Mouse (Mus musculus): Measurements from ENCODE around the gene Abcc12. TPM values are rescaled to one million over a fixed set of nuclear protein-coding genes. Genes with fewer than 3 reads are reported as not detected.

The Abcc12 gene
- polyA plus RNA-seq (2015; fragmentation: Nextera tagmentation; extraction: Ambion mirVana): not detected in 2 replicates

DNA sequence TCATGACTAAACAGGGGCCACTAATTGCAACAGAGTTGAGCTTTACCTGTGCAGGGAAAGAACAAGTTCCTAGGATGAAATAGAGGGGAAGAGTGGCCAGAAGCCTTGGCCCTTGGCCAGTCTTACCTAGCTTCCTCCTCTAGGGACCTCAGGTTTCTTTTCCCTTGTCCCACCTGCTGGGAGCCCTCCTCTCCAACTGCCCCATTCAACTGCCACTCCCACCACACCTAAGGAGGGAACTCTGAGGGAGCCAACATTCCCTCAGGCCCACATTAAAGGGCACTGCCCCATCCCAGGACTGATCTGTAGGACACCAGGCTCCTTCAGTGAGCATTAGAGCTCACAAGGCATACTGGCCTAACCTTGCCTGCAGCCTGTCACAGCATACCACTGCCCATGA is at the start of gene Abcc12:
Abcc12 (minus strand) TSS at position 229 of the 400 bp plus-strand sequence.
- no peak within 1 kb of the TSS for H3K4me3 ChIP-seq (ENCODE audit: low read depth, low read length)
- H3K4me2 ChIP-seq (ENCODE audit: low read depth, low read length): no peak within 1 kb of the TSS
- H3K36me3 ChIP-seq (ENCODE audit: control insufficient read depth, insufficient read depth): no peaks in the 10 kb centered on the region
- no peak for ATAC-seq (ENCODE audit: low read depth)
- H3K4me1 ChIP-seq (ENCODE audit: control insufficient read depth, low read depth, low read length): no peaks in the 10 kb centered on the region; the same call in none of the 2 replicates
- no peak within 1 kb of the TSS for H3K27ac ChIP-seq (ENCODE audit: low read length)
- H3K9me3 ChIP-seq (replicated peaks; ENCODE audit: control insufficient read depth, low read length): no peaks in the 10 kb centered on the region
- no peak within 1 kb of the TSS for H3K9ac ChIP-seq (ENCODE audit: low read depth, low read length)
- no peaks in the 10 kb centered on the region for H3K27me3 ChIP-seq (ENCODE audit: control insufficient read depth, insufficient read depth, low read depth, low read length)

DNA sequence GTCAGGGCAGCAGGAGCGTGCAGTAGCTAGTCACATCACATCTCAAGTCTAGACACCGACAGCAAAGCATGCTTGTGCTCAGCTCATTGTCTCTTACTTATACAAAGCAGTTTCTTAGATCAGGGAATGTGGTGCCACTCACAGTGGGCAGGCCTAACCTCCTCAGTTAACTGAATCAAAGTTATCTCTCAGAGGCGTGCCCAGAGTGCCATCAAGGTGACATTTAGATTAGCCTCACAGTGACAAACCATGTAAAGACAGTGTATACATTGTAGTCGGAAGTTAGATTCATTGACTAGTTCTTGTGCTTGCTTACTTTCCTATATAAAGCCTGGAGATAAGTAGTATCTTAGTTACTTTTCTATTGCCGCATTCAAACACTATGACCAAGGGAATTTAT is 49.7 kb upstream of the Abcc12 start:
- H3K9ac ChIP-seq (ENCODE audit: low read depth, low read length): no peak overlapping the region
- 55% methylated on average over 5 of the region's 5 CpGs for WGBS (ENCODE audit: insufficient replicate concordance)
- H3K4me3 ChIP-seq (ENCODE audit: low read depth, low read length): no peak overlapping the region
- H3K4me1 ChIP-seq (ENCODE audit: control insufficient read depth, low read depth, low read length): peaks cover 8% of the 10 kb centered on the region
- no peaks in the 10 kb centered on the region for H3K27me3 ChIP-seq (ENCODE audit: control insufficient read depth, insufficient read depth, low read depth, low read length)
- H3K27ac ChIP-seq (ENCODE audit: low read length): no peak overlapping the region
- ATAC-seq (ENCODE audit: low read depth): no peak
- H3K36me3 ChIP-seq (ENCODE audit: control insufficient read depth, insufficient read depth): peaks cover 3% of the 10 kb centered on the region
- H3K4me2 ChIP-seq (ENCODE audit: low read depth, low read length): no peak overlapping the region
- no peaks in the 10 kb centered on the region for H3K9me3 ChIP-seq (replicated peaks; ENCODE audit: control insufficient read depth, low read length)

GRCm38 (mm10) chr8:86624915-86625314 is 44.4 kb upstream of the Abcc12 start:
- H3K27ac ChIP-seq (ENCODE audit: low read length): no peak overlapping the region
- H3K9ac ChIP-seq (ENCODE audit: low read depth, low read length): peak overlapping the region; percentile 83
- no peaks in the 10 kb centered on the region for H3K36me3 ChIP-seq (ENCODE audit: control insufficient read depth, insufficient read depth)
- ATAC-seq (ENCODE audit: low read depth): no peak
- H3K4me1 ChIP-seq (ENCODE audit: control insufficient read depth, low read depth, low read length): peaks cover 10% of the 10 kb centered on the region
- WGBS (ENCODE audit: insufficient replicate concordance): 26% methylated on average over 7 of the region's 7 CpGs
- H3K27me3 ChIP-seq (ENCODE audit: control insufficient read depth, insufficient read depth, low read depth, low read length): no peaks in the 10 kb centered on the region
- no peaks in the 10 kb centered on the region for H3K9me3 ChIP-seq (replicated peaks; ENCODE audit: control insufficient read depth, low read length)
- peak overlapping the region; percentile 85 for H3K4me2 ChIP-seq (ENCODE audit: low read depth, low read length)
- peak overlapping the region; percentile 86 for H3K4me3 ChIP-seq (ENCODE audit: low read depth, low read length)

- Histone ChIP-seq H3K36me3 (ENCODE audit: control insufficient read depth, insufficient read depth) (no peaks in the 10 kb centered on the region), H3K27ac (ENCODE audit: low read length) (peak within 1 kb of the TSS; percentile 84), H3K4me3 (ENCODE audit: low read depth, low read length) (peak within 1 kb of the TSS; percentile 86), H3K4me1 (ENCODE audit: control insufficient read depth, low read depth, low read length) (peaks cover 10% of the 10 kb centered on the region), H3K27me3 (ENCODE audit: control insufficient read depth, insufficient read depth, low read depth, low read length) (no peaks in the 10 kb centered on the region), H3K9ac (ENCODE audit: low read depth, low read length) (peak within 1 kb of the TSS; percentile 83), H3K9me3 (replicated peaks; ENCODE audit: control insufficient read depth, low read length) (no peaks in the 10 kb centered on the region), H3K4me2 (ENCODE audit: low read depth, low read length) (peak within 1 kb of the TSS; percentile 85)
- peak; percentile 99 for ATAC-seq (ENCODE audit: low read depth)
- WGBS (ENCODE audit: insufficient replicate concordance): under 1% methylated on average over 62 of the region's 62 CpGs
These were observed 43.6 kb upstream of the Abcc12 start, which contains the start of gene Lonp2 for GRCm38 (mm10) chr8:86623911-86624731. Lonp2 (plus strand) TSS chr8:86624043.

DNA sequence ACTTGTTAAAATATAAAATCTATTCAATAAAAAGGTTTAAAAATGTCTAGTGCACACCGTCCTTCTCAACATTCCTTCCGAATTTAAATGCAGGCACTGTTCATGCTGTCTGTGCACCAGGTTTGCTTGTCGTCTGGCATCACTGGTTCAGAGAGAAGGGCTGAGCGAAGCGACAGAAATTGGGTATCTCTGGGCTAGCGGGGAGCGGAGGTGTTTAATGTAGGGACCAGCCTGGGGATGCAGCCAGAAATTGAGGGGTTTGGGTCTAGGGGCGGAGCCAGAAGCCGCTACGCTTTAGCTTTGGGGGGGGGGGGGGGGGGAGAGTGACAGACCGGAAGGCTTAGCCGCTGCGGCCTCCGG is 43.0 kb upstream of the Abcc12 start:
- no peak; the same call in 1 of the 2 replicates for ATAC-seq (ENCODE audit: low read depth)
- Histone ChIP-seq H3K4me3 (ENCODE audit: low read depth, low read length) (peak overlapping the region; percentile 86), H3K9me3 (replicated peaks; ENCODE audit: control insufficient read depth, low read length) (no peaks in the 10 kb centered on the region), H3K9ac (ENCODE audit: low read depth, low read length) (peak overlapping the region; percentile 68), H3K36me3 (ENCODE audit: control insufficient read depth, insufficient read depth) (no peaks in the 10 kb centered on the region), H3K27ac (ENCODE audit: low read length) (peak overlapping the region; percentile 67; the same call in 1 of the 2 replicates), H3K4me1 (ENCODE audit: control insufficient read depth, low read depth, low read length) (peaks cover 10% of the 10 kb centered on the region), H3K4me2 (ENCODE audit: low read depth, low read length) (peak overlapping the region; percentile 85), H3K27me3 (ENCODE audit: control insufficient read depth, insufficient read depth, low read depth, low read length) (no peaks in the 10 kb centered on the region)
- under 1% methylated on average over 14 of the region's 14 CpGs for WGBS (ENCODE audit: insufficient replicate concordance)

DNA sequence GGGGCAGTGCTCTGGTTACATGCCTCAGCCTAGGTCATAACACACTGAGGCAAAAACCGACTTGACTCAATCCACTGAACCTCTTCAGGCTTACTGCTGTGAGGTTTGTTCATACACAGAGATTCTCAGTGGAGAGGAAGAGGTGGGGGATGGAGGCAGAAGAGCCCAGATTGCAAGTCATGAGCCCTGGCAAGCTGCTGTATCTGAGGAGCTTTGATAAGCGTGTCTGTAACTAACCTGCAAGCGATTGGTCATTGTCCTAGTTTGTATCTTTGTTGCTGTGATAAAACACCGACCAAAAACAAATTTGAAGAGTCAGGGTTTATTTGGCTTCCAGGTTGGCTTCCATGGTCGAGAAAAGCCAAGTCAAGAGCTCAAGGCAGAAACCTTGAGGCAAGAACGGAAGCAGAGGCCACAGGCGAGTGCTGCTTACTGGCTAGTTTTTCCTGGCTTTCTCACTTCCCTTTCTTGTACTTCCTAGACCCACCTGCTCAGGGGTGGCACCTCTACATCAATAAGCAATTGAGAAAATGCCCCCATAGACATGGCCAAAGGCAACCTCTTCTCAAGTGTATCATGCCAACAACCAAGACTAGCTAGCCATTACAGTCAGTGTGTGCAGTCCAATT is 37.4 kb upstream of the Abcc12 start:
- peaks cover 14% of the 10 kb centered on the region for H3K4me1 ChIP-seq (ENCODE audit: control insufficient read depth, low read depth, low read length)
- H3K4me2 ChIP-seq (ENCODE audit: low read depth, low read length): no peak overlapping the region
- no peaks in the 10 kb centered on the region for H3K27me3 ChIP-seq (ENCODE audit: control insufficient read depth, insufficient read depth, low read depth, low read length)
- no peak overlapping the region for H3K4me3 ChIP-seq (ENCODE audit: low read depth, low read length)
- peak; percentile 44; the same call in 1 of the 2 replicates for ATAC-seq (ENCODE audit: low read depth)
- H3K27ac ChIP-seq (ENCODE audit: low read length): no peak overlapping the region
- H3K36me3 ChIP-seq (ENCODE audit: control insufficient read depth, insufficient read depth): no peaks in the 10 kb centered on the region
- no peak overlapping the region for H3K9ac ChIP-seq (ENCODE audit: low read depth, low read length)
- no peaks in the 10 kb centered on the region for H3K9me3 ChIP-seq (replicated peaks; ENCODE audit: control insufficient read depth, low read length)
- WGBS (ENCODE audit: insufficient replicate concordance): 24% methylated on average over 7 of the region's 7 CpGs

DNA sequence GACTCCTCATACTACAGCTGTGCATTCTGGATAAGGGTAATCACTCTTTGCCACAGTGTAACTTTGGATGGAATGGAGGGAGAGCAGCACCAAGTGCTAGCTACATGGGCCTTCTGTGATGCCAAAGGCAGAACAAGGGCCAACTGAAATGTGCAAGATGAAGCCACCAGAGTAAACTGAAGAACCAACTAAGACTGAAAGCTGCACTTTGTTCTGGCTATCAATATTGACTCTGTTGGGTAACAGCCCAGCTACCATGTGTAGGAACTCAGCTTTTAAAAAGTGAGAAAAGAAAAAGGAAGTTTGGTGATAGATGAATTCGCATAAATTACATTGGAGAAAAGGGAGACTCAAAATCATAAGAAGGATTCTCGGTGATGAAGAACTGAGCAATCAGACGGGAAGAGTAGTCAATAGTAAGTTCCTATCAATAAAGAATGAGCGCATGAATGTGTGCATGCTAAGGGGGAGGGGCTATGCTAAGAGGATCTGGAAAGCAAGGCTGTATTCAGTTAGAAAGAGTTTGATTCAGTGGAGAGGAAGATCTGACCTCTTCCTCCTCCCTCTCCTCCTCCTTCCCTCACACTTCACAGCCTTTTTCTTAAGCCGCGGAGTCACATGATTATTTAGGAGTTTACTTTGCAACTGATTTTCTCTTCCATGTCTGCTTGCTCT is 34.7 kb upstream of the Abcc12 start:
- Histone ChIP-seq H3K4me1 (ENCODE audit: control insufficient read depth, low read depth, low read length) (peaks cover 14% of the 10 kb centered on the region), H3K9ac (ENCODE audit: low read depth, low read length) (no peak overlapping the region), H3K4me3 (ENCODE audit: low read depth, low read length) (no peak overlapping the region), H3K4me2 (ENCODE audit: low read depth, low read length) (no peak overlapping the region), H3K27ac (ENCODE audit: low read length) (peak overlapping the region; percentile 42), H3K9me3 (replicated peaks; ENCODE audit: control insufficient read depth, low read length) (no peaks in the 10 kb centered on the region), H3K27me3 (ENCODE audit: control insufficient read depth, insufficient read depth, low read depth, low read length) (no peaks in the 10 kb centered on the region), H3K36me3 (ENCODE audit: control insufficient read depth, insufficient read depth) (no peaks in the 10 kb centered on the region)
- WGBS (ENCODE audit: insufficient replicate concordance): 73% methylated on average over 6 of the region's 6 CpGs
- ATAC-seq (ENCODE audit: low read depth): peak; percentile 66

DNA sequence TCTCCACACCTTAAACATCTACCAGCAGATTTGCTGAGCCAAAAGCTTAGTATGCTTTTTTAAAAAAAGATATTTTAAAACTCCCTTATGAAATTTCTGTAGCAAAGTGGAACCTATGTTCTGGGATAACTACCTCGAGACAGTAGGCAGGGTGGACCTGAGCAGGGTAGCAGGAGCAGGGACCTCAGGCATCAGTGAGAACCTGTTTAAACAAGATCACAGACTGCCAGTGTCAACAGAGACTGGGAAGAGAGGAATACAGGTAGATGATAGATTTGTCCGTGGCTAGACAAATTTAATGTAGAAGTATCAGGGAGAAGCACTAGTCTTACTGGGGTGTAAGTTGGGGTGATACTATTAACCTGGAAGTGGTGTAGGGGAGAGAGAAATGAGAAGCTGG is 33.3 kb upstream of the Abcc12 start:
- no peak overlapping the region for H3K9ac ChIP-seq (ENCODE audit: low read depth, low read length)
- 47% methylated on average over 2 of the region's 2 CpGs for WGBS (ENCODE audit: insufficient replicate concordance)

More for the DNA sequence above, 33.3 kb upstream of the Abcc12 start:
- H3K4me3 ChIP-seq (ENCODE audit: low read depth, low read length): no peak overlapping the region
- peaks cover 14% of the 10 kb centered on the region for H3K4me1 ChIP-seq (ENCODE audit: control insufficient read depth, low read depth, low read length)
- ATAC-seq (ENCODE audit: low read depth): peak; percentile 62
- no peak overlapping the region for H3K4me2 ChIP-seq (ENCODE audit: low read depth, low read length)
- H3K36me3 ChIP-seq (ENCODE audit: control insufficient read depth, insufficient read depth): no peaks in the 10 kb centered on the region
- no peaks in the 10 kb centered on the region for H3K9me3 ChIP-seq (replicated peaks; ENCODE audit: control insufficient read depth, low read length)
- no peaks in the 10 kb centered on the region for H3K27me3 ChIP-seq (ENCODE audit: control insufficient read depth, insufficient read depth, low read depth, low read length)
- no peak overlapping the region for H3K27ac ChIP-seq (ENCODE audit: low read length)
